Mouse (Mus musculus) activated CD4-positive, CD25-positive, alpha-beta regulatory T cell, adult 9 weeks (primary cell): Measurements from ENCODE around the gene BC035947. TPM values are rescaled to one million over a fixed set of nuclear protein-coding genes. Genes with fewer than 3 reads are reported as not detected.

Source experiments
- polyA plus RNA-seq: library from polyadenylated mRNA; unstranded; fragments of 100-300 nt; shearing (Covaris generic); gene quantifications from one replicate; pipeline ENCODE4 v1.2.1, GENCODE M21; 2017

Gene BC035947
- not detected for polyA plus RNA-seq

DNA sequence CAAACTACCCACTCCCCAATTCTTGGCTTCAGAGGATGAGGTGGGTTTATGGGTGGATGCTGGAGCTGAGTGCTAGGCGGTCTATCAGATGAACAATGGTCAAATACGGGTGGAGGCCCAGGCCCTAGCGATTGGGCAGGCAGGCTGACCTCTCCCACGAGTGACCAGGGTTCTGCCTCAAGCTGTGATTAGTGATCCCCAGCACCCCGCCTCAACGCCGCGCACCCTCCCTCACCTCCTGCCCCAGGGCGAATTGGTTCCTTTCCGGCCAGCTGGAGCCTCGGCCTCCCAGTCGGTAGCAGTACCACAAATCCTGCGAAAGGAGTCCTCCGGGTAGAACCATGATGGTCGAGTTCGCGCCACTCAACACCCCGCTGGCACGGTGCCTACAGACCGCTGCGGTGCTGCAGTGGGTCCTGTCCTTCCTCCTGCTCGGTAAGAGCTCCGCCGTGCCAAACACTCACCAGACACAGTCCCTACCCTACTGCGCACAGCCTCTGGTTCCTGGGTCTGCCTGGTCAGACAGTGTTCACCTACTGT, at the start of gene BC035947:
Gene BC035947, minus strand, starts transcription at position 538 of the 540 bp plus-strand sequence.

DNA sequence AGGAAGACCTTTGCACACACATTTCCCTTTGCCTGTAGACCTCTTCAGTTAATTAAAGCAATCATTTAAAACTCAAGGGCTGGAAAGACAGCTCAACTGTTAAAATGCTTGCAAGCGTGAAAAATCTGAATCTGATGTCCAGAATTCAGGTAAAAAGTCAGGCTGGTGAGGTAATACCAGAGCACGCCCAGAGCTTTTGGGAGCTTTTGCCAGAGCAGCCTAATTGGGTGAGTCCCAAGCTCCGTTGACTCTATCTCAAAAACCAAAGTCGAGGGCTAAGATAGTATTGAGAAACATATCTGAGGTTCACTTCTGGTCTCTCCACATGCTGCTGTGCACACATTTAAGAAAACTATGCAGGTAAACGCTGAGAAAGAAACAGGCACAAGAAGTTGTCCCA, 1.1 kb downstream of the BC035947 start, which contains the start of gene Mogat1:
Gene Mogat1, plus strand, starts transcription at position 130 of the 400 bp plus-strand sequence.

DNA sequence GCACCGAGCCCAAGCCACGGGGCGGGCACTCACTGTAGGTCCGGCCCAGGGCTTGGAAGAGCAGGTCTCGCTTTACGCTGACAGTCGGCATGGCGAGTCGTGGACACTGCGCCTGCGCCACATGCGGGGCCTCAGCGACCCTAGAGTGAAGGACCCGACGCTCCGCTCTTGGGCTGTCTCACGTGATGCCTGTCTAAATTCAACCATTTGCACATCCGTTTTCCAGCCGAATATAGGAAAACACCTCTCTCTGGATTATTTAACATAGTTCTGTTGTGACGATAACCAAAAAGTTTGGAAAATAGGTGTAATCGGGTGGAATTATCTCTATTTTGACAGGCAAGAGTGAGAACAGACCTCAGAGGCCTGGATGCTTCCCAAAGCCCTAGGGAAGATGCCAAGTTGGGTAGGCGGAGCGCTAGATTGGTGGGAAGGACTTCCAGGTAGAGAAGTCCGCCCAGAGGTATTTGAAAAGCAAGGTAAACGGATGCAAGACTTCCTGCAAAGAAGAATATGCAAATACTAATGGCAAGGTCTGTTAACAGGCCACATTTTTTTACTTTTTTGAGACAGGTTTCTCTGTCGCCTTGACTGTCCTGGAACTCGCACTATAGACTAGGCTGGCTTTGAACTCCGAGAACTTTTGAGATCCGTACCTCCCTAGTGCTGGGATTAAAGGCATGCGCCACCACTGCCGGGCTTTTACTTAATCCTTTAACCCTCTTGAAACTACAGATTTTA, 23.0 kb downstream of the BC035947 start, which contains the start of gene Farsb:
Gene Farsb, minus strand, starts transcription at position 146 of the 741 bp plus-strand sequence.

Other genes with a start within 250 kb of the BC035947 start
- 1.0 TPM for gene Sgpp2, start 201.8 kb downstream of the BC035947 start, polyA plus RNA-seq
- 110 TPM for gene Farsb, start 23.3 kb downstream of the BC035947 start, polyA plus RNA-seq
- gene Mogat1, start 1.2 kb downstream of the BC035947 start, polyA plus RNA-seq = not detected
- 2.3 TPM for gene Acsl3, start 145.7 kb upstream of the BC035947 start, polyA plus RNA-seq
- gene Utp14b, start 145.9 kb upstream of the BC035947 start, polyA plus RNA-seq = 0.51 TPM